Mouse (Mus musculus) bone marrow, adult 2 months (tissue): ENCODE data around the gene Pcnx2.

Source experiments
- CTCF ChIP-seq: fragments of 200-500 bp; IDR thresholded peaks from 2 replicates; pipeline ENCODE4 v1.5.1; 2011; ENCODE audit warnings: low read length, control low read depth; ENCODE audit not compliant: control insufficient read depth, insufficient read depth
- POLR2A ChIP-seq: fragments of 200-500 bp; IDR thresholded peaks from 2 replicates; pipeline ENCODE4 v1.6.1; 2011; ENCODE audit warnings: low read depth, mild to moderate bottlenecking, control low read depth, low read length, borderline replicate concordance; ENCODE audit not compliant: control insufficient read depth

DNA sequence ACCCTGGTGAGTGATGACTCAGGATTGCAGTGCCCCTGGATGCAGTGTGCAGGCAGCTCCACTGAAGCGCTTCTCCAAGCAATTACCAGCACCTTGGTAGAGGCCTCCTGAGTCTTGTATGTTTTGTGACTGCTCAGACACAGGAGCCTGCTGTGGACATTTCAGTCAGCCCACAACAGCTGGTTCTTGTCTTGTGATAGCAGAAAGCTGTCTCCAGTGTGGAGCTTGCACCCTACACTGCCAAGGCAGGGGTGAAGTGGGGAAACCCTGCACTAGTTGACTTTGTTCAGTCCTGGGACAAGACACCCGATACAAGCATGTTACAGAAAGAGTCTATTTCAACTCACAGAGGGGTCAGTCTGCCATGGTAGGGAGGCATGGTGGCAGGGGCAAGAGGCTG, 102.8 kb downstream of the Pcnx2 start:
- TF ChIP-seq POLR2A (no peak), CTCF (no peak)
